Mouse (Mus musculus): ENCODE measurements at regions not wholly inside any gene's neighbourhood (a gene's known extent, or its start where the extent isn't known, plus 50 kb on each side); places are given as distances from the start of the nearest gene placed in this dataset.

DNA sequence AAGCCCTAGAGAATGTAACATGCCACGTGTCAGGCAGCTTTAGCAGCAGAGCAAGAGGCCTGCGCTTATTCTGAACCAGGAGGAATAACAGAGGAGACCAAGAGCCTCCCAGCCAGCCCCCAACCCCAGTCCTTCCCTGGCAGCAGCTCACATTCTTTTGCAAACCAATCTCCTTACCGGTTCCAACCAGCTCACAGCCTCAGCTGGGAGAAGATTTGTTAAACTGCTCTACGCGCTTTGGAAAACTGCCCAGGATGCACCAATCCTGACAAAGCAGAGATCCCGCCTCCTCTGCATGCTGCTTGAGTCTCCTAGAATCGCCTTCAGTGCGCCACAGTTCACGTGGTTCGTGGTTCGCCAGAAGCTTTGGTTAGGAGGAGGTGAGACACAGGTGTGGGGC lies 51.8 kb downstream of the Gm9376 start:
- ATAC-seq (ENCODE audit: extremely low read depth, insufficient number of reproducible peaks, low FRiP score, poor library complexity, severe bottlenecking) (no peak), DNase-seq (ENCODE audit: low spot score) (no peak)
- Histone ChIP-seq H3K4me3 (ENCODE audit: low read depth, low read length) (no peak overlapping the region), H3K9me3 (replicated peaks) (no peaks in the 10 kb centered on the region), H3K4me1 (ENCODE audit: insufficient read depth, low read depth, low read length) (no peaks in the 10 kb centered on the region), H3K27me3 (ENCODE audit: insufficient read depth, low read length) (peaks cover 16% of the 10 kb centered on the region), H3K36me3 (replicated peaks) (no peaks in the 10 kb centered on the region)
- TF ChIP-seq GATA2 (IDR thresholded peaks at IDR 0.05; ENCODE audit: borderline replicate concordance, low read depth, low read length): no peak
- no peak for TF ChIP-seq TAL1 (conservative IDR thresholded peaks at IDR 0.05; ENCODE audit: low read depth, low read length)
- TF ChIP-seq CTCF (IDR thresholded peaks at IDR 0.05; ENCODE audit: low read depth, low read length): no peak

- ATAC-seq (ENCODE audit: extremely low read depth, insufficient number of reproducible peaks, low FRiP score, poor library complexity, severe bottlenecking): no peak
- TF ChIP-seq GATA1 (IDR thresholded peaks at IDR 0.05; ENCODE audit: borderline replicate concordance, low read length) (no peak), TAL1 (conservative IDR thresholded peaks at IDR 0.05; ENCODE audit: low read depth, low read length) (no peak), POLR2AphosphoS5 (IDR thresholded peaks at IDR 0.05; ENCODE audit: insufficient replicate concordance, low read depth, low read length) (no peak), GATA2 (IDR thresholded peaks at IDR 0.05; ENCODE audit: borderline replicate concordance, low read depth, low read length) (no peak)
- H3K27me3 ChIP-seq (ENCODE audit: insufficient read depth, low read length): peaks cover 15% of the 10 kb centered on the region
These were observed 53.3 kb downstream of the Gm9376 start for GRCm38 (mm10) chr14:118320101-118320500.

GRCm38 (mm10) chr14:118321083-118321482 lies 54.3 kb downstream of the Gm9376 start:
- Histone ChIP-seq H3K36me3 (replicated peaks) (no peaks in the 10 kb centered on the region), H3K9me3 (replicated peaks) (no peaks in the 10 kb centered on the region), H3K27me3 (ENCODE audit: insufficient read depth, low read length) (peaks cover 15% of the 10 kb centered on the region), H3K4me3 (ENCODE audit: low read depth, low read length) (no peak overlapping the region), H3K4me1 (ENCODE audit: insufficient read depth, low read depth, low read length) (no peaks in the 10 kb centered on the region)
- ATAC-seq (ENCODE audit: extremely low read depth, insufficient number of reproducible peaks, low FRiP score, poor library complexity, severe bottlenecking) (no peak), DNase-seq (ENCODE audit: low spot score) (no peak)
- TF ChIP-seq GATA2 (IDR thresholded peaks at IDR 0.05; ENCODE audit: borderline replicate concordance, low read depth, low read length): no peak
- TF ChIP-seq CTCF (IDR thresholded peaks at IDR 0.05; ENCODE audit: low read depth, low read length): no peak
- no peak for TF ChIP-seq GATA1 (IDR thresholded peaks at IDR 0.05; ENCODE audit: borderline replicate concordance, low read length)
- TF ChIP-seq TAL1 (conservative IDR thresholded peaks at IDR 0.05; ENCODE audit: low read depth, low read length): no peak
- no peak for TF ChIP-seq POLR2AphosphoS5 (IDR thresholded peaks at IDR 0.05; ENCODE audit: insufficient replicate concordance, low read depth, low read length)

More at GRCm38 (mm10) chr14:118320101-118320500, 53.3 kb downstream of the Gm9376 start:
- no peaks in the 10 kb centered on the region for H3K36me3 ChIP-seq (replicated peaks)
- no peak for DNase-seq (ENCODE audit: low spot score)
- no peaks in the 10 kb centered on the region for H3K9me3 ChIP-seq (replicated peaks)
- no peak overlapping the region for H3K4me3 ChIP-seq (ENCODE audit: low read depth, low read length)
- no peaks in the 10 kb centered on the region for H3K4me1 ChIP-seq (ENCODE audit: insufficient read depth, low read depth, low read length)

- Histone ChIP-seq H3K4me3 (ENCODE audit: low read depth, low read length) (no peak overlapping the region), H3K4me1 (ENCODE audit: insufficient read depth, low read depth, low read length) (no peaks in the 10 kb centered on the region), H3K9me3 (replicated peaks) (no peaks in the 10 kb centered on the region), H3K36me3 (replicated peaks) (no peaks in the 10 kb centered on the region), H3K27me3 (ENCODE audit: insufficient read depth, low read length) (peaks cover 13% of the 10 kb centered on the region)
- ATAC-seq (ENCODE audit: extremely low read depth, insufficient number of reproducible peaks, low FRiP score, poor library complexity, severe bottlenecking): no peak
- TF ChIP-seq GATA2 (IDR thresholded peaks at IDR 0.05; ENCODE audit: borderline replicate concordance, low read depth, low read length) (no peak), CTCF (IDR thresholded peaks at IDR 0.05; ENCODE audit: low read depth, low read length) (no peak), POLR2AphosphoS5 (IDR thresholded peaks at IDR 0.05; ENCODE audit: insufficient replicate concordance, low read depth, low read length) (no peak), GATA1 (IDR thresholded peaks at IDR 0.05; ENCODE audit: borderline replicate concordance, low read length) (no peak), TAL1 (conservative IDR thresholded peaks at IDR 0.05; ENCODE audit: low read depth, low read length) (no peak)
- DNase-seq (ENCODE audit: low spot score): no peak
These were observed 55.5 kb downstream of the Gm9376 start for GRCm38 (mm10) chr14:118322003-118322821.

DNA sequence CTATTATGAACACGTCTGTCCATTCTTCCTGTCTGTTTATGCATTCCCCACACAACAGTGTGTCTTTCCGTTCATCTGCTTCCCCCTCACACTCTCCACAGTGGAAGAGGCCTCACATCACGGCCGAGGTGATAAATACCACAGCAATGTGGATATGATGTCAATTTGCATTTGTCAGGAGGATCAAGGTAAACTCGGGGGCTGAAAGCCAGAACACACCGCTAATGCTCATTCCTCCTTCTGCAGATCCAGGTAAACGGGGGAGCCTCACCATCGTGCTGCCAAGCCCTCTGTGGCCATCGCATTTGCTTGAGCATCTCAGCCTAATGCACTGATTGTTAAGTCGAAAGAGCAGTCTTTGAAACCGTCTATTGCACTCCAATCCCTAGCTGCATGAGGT lies 56.1 kb downstream of the Gm9376 start:
- Histone ChIP-seq H3K4me3 (ENCODE audit: low read depth, low read length) (no peak overlapping the region), H3K36me3 (replicated peaks) (no peaks in the 10 kb centered on the region), H3K27me3 (ENCODE audit: insufficient read depth, low read length) (peaks cover 11% of the 10 kb centered on the region), H3K4me1 (ENCODE audit: insufficient read depth, low read depth, low read length) (no peaks in the 10 kb centered on the region), H3K9me3 (replicated peaks) (no peaks in the 10 kb centered on the region)
- TF ChIP-seq CTCF (IDR thresholded peaks at IDR 0.05; ENCODE audit: low read depth, low read length) (no peak), POLR2AphosphoS5 (IDR thresholded peaks at IDR 0.05; ENCODE audit: insufficient replicate concordance, low read depth, low read length) (no peak), TAL1 (conservative IDR thresholded peaks at IDR 0.05; ENCODE audit: low read depth, low read length) (no peak), GATA2 (IDR thresholded peaks at IDR 0.05; ENCODE audit: borderline replicate concordance, low read depth, low read length) (no peak), GATA1 (IDR thresholded peaks at IDR 0.05; ENCODE audit: borderline replicate concordance, low read length) (no peak)
- DNase-seq (ENCODE audit: low spot score): no peak
- no peak for ATAC-seq (ENCODE audit: extremely low read depth, insufficient number of reproducible peaks, low FRiP score, poor library complexity, severe bottlenecking)

DNA sequence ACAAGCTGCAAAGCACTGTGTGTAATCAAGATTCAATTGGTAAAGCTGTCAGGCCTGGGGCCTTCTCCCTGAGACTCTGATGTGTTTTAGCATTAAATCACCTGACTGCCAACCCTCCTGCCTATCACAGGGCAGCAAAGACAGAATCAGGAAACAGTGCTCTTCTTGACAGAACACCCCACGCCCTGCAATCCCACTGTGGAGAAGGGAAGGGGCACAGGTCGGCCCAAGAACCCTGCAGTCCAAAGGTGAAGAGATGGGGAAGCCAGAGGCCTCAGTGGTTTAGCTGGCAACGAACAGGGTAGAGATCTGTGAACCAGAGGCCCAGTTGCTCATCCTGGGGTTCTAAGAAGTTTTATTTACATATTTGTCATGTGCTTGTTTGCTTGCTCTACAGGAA lies 71.3 kb downstream of the Gm9376 start:
- no peak overlapping the region for H3K4me3 ChIP-seq (ENCODE audit: low read depth, low read length)
- no peaks in the 10 kb centered on the region for H3K4me1 ChIP-seq (ENCODE audit: insufficient read depth, low read depth, low read length)
- TF ChIP-seq GATA1 (IDR thresholded peaks at IDR 0.05; ENCODE audit: borderline replicate concordance, low read length) (no peak), GATA2 (IDR thresholded peaks at IDR 0.05; ENCODE audit: borderline replicate concordance, low read depth, low read length) (no peak), CTCF (IDR thresholded peaks at IDR 0.05; ENCODE audit: low read depth, low read length) (no peak), POLR2AphosphoS5 (IDR thresholded peaks at IDR 0.05; ENCODE audit: insufficient replicate concordance, low read depth, low read length) (no peak), TAL1 (conservative IDR thresholded peaks at IDR 0.05; ENCODE audit: low read depth, low read length) (no peak)
- ATAC-seq (ENCODE audit: extremely low read depth, insufficient number of reproducible peaks, low FRiP score, poor library complexity, severe bottlenecking): no peak; the same call in 1 of the 2 replicates
- peaks cover 4% of the 10 kb centered on the region; the same call in 1 of the 2 replicates for H3K27me3 ChIP-seq (ENCODE audit: insufficient read depth, low read length)
- H3K36me3 ChIP-seq (replicated peaks): no peaks in the 10 kb centered on the region
- DNase-seq (ENCODE audit: low spot score): no peak
- no peaks in the 10 kb centered on the region for H3K9me3 ChIP-seq (replicated peaks)
